Mouse (Mus musculus) frontal cortex, adult (tissue): ENCODE results near the gene Il1r1.
"Not testable (repeated sequence)": the region's sequence is repeated elsewhere in the genome, so short reads cannot be mapped to it uniquely, and the experiment has no call there.

Experiments used
- ATAC-seq: cut with Nextera tagmentation; 2 replicates; pipeline ENCODE4 v1.9.2; 2017; ENCODE audit warnings: mild to moderate bottlenecking, moderate library complexity, mixed read lengths; ENCODE audit not compliant: low TSS enrichment

The Il1r1 gene

DNA sequence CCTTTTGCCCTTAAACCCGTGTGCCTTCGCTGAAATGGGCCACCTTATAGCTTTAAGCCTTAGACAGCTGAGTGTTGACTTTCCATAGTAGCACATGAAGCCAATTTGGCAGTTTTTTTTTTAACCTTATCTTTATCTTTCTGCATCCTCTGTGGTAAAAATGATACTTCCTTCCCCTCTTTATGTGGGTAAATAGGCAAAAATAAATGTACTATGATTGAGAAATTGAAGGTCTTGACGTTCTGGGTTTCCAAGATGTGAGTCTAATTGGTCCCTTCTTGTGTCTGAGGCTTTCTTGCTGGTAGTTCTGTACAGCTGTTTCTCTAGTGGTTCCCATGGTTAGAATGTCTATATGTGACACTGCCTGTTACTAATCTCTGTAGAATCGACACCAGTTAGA lies 46.2 kb downstream of the Il1r1 start:
- ATAC-seq, result no peak

DNA sequence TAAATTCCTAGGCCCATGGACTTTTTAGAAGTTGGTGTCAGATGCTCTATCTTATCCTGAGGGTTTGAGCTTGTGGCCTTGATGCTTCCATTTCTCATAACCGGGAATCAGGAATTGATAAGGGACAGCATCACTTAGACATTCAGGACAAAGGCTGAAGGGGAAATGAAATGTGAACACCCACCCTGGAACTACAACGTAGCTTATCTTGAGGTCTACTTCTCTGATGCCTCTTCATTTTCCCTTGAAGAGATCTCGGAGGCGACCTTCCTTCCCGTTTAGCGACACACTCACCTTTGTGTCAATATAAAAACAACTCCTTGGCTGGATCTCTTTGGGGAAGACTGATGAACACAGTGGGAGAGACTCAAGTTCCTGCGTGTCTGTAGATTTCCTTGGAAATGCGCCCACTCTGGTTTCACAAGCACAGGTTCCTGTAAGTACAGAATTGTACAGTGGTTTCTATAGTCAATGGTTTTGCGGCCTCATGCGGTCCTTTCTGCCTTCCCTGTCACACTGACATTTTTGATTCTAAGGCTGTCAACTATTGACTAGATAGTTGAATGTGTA lies 46.7 kb downstream of the Il1r1 start:
- ATAC-seq, result no peak

DNA sequence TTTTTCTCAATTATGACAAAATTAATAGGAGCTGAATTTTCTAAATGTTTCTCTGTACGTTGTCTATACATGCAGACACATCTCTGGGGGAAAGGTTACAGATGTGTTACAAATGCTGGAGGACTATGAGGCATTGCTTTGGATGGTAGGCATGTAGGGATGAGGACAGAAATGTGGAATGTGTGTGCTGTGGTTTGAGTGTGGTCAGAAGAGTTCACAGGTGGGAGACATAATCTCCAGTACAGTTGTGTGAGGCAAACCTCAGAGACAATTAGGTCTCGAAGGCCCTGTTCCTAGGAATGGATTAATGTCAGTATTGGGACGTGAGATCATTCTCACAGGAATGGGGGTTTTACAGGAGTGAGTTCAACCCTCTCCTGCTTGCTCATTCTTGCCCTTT lies 47.3 kb downstream of the Il1r1 start:
- ATAC-seq, result no peak

DNA sequence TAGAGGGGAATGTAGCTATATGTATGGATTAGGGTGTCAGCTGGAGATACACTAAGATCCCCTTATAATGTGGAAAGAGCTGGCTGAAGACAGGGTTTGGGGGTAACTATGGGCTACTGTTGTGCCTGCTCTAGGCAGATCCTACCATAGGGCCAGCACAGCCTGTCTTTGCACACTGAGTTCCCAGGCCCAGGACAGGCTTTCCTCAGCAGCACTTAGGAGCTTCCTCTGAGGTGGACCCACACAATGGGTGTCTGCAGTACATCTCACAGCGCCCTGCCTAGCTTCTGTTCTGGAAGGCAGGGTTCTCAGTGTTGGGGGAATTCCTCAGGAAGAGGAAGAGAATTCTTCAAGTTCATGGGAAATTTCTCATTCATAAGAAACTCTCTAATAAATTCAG lies 48.6 kb downstream of the Il1r1 start:
- ATAC-seq, result no peak

DNA sequence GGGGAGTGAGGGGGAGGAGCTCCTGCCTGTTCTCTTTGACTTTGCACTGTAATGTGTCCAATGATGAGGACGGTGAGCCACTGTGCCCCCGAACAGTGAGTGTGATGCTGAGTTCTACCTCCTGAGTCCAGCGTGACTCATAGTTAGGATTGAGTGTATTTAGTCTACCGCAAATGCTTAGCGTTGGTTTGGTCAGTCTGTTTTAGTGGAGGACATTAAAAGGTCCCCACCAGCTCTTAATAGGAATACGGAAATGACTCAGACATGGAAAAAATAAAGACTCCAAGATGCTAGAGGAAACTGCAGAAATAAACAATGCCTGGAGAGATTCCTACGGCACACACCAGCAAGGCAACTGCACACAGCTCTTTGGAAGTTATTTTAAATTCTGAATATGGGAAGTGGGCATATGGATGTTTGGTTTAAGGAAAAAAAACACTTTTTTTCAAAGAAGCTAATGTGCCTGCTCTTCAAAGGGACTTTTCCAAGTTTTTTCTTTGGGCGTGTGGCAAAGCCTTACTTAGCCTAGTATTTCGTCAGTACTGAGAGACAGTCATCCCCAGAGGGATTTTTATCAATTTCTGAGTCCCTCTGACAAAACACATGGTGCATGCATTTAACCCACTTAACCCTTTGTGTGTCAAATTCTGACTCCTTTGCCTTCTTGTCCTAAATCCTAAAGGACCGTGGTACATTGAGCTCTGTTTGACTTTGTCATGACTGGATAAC lies 50.6 kb downstream of the Il1r1 start:
- peak; percentile 46 for ATAC-seq

DNA sequence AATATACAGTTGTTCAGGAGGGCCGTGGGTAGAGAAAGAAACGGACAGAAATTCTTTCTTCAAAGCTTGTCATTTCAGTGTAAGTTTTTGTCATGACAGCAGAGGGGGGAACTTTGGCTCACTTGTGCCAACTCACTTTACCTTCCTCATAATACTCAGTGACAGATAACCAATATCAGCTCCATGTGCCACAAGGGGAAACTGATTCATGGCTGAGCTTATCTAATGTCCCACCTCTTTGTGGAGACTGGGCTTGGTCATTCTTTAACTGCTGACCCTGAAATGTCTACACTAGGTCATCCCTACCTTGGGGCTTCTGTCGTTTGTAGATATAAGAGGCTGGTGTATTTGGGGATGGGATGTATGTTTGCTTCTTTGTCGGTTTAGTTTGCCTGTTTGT lies 53.1 kb downstream of the Il1r1 start:
- ATAC-seq, result no peak

DNA sequence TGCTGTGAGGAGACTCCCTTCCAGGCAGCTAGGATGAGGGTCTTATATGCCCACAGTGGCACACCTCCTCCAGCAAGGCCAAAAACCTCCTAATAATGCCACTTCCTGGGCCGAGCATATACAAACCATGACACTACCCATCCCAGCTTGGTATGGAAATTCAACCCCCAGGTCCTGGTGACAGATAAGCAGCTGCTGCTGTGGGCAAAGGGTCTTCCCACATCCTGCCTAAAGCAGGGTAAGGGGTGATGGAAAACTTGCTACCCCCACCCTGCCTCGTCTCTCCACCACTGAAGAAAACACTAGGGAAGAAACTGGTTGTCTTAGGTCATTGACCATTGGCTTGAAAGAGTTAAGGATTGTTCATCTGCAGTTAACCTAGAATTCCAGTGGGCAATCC lies 53.8 kb downstream of the Il1r1 start:
- no peak for ATAC-seq

DNA sequence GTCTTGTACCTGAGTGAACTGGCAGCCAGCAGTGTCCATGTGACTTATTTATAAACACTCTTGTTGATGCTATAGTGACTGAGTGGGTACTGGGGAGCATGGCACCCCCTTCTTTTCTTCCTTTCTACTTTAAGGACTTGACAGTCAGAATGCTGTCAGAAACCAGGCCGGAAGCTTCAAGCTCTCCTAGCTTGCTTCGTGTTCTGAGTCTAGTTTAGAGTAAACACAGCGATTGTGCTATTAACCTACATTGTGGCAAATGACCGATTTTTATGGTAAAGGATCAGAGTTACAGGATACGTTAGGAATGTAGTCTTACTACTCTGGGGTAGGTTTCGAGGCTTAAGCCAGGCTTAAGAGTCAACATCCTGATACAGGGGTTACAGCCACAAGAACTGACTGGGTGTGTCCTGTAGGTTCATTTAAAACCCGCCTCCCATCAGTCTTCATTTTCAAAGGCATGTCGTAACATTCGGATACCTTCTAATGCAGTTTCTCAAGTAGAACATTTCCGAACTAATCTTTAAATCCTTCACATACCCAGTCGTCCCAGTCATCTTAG lies 54.4 kb downstream of the Il1r1 start:
- ATAC-seq, result no peak

DNA sequence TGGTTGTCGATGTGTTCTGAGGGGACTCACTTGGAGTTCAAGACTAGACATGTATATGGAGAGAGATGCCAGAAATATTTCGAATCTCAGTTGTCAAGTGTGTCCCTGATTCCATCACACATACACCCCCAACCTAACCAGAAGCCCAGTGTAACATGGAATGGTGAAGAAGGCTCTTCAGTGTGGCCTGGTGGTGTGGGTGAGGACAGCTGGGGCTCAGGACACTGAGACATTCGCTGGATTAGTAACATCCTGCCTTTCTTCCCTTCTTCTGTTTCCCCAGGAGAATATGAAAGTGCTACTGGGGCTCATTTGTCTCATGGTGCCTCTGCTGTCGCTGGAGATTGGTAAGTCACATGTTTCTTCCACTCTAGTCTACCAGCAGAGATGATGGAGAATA lies 57.1 kb downstream of the Il1r1 start:
- ATAC-seq, result no peak

DNA sequence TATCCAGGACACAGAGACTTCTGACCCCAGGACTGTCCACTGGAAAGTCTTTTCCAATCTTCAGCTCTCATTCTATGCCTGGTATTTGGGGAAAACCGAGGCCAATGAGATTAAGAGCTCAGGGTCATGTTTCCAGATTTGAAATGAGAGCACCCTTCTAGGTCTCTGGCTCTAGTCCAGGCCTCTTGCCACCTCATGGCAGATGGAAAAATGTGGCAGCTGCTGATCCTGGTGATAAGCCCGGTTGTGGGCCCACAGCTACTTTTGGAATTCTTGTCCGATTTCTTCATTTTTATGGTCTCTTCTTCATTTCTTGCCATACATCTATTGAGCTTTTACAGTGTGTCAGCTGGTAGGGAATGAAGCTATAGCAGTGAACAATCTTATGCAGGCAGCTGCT lies 57.5 kb downstream of the Il1r1 start:
- ATAC-seq, result no peak; the same call in 1 of the 2 replicates

DNA sequence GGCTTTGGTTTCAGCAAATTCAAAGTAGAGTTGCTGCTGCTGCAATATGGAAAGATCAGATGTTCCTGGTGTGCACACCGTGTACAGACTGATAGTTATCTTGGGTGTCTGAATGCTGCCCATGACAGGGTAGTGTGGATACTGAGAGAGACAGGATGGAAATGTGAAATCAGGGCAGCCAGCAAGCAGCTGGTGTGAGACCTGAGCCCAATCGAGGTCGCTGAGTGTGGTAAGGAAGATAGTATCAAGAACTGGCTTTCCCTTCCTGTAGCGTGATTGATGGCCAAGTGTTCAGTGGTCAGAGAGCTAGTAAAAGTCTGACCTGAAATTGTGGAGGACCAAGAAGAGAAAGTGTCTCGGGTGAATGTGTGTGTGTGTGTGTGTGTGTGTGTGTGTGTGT lies 59.1 kb downstream of the Il1r1 start:
- no peak for ATAC-seq

DNA sequence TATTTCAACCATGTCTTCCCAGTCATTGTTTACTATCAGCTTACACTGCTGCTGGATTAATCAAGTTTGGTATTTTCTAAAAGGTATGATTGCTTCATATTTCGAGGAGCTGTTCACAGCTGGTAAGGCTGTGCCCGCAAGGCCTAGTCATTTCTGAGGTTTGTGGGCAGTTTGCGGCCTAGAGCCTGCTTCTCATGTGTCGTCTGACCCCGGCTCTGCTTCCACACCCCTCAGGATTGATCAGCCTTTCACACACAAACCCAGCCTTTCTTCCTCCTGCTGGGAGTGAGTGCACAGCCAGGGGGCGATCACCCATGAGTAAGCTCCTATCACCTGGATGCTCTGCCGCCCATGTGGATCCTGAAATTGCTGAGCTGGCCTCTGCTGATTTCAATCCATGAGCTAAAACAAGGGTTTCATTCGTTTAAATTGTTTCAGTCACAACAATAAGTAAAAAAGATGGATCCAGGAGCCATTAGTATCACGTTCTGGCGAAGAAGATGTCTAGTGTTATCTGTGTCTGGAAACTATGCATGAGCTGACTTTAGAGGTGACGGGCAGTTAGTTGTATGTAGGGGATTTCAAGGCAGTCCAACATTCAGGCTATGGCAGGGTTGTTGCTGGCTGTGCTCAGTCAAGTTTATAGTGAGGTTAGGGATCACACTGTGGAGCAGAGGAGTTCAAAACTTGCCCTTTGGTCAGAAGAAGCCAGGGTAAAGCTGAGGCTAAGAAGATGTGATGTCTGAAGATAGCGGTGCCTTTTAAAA lies 65.8 kb downstream of the Il1r1 start:
- ATAC-seq, result no peak

DNA sequence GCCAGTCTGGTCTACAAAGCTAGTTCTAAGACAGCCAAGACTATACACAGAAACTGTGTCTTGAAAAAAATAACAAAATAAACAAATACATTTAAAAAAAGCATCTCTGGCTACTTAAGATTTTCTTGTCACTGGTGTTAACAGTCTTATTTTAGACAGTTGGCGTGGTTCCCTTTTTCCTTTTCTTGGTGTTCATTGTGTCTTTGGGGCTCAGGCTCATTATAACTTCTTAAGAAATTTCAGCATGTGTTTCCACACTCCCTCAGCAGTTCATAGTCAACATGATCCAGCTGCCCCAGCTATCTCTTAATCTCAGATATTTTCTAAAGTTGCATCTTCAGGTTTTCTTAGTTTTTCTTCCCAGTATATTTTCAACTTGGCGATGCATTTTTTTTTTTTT lies 67.4 kb downstream of the Il1r1 start:
- ATAC-seq, result no peak

DNA sequence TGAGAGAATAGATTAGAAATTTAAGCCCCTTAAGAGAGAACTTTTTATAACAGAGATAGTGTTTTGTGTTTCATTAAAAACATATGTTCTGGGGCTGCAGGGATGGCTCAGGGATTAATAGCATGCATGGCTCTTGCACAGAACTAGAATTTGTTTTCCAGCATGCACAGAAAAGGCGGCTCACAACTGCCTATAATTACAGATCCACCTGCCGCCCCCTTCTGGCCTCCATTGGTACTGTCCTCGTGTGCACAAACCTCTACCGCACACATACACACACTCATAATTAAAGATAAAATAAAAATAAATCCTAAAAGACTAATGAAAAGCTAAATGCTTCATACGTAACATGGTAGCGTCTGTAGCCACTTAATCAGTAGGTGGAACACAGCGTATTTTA lies 69.0 kb downstream of the Il1r1 start:
- no peak for ATAC-seq

DNA sequence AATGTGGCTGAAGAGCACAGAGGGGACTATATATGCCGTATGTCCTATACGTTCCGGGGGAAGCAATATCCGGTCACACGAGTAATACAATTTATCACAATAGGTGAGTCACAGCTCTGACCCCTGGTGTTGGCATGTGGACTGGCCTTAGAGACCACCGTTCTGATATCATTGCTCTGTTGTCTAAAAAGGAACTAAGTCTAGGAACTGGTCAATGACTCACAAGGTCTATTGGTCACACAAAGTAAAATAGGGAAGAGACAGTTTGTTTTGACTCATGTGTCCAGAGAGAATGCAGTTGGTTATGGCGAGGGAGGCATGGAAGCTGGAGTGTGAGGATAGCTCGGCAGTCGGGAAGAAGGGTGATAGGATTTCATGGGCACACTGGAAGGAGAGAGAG lies 69.9 kb downstream of the Il1r1 start:
- ATAC-seq, result no peak

DNA sequence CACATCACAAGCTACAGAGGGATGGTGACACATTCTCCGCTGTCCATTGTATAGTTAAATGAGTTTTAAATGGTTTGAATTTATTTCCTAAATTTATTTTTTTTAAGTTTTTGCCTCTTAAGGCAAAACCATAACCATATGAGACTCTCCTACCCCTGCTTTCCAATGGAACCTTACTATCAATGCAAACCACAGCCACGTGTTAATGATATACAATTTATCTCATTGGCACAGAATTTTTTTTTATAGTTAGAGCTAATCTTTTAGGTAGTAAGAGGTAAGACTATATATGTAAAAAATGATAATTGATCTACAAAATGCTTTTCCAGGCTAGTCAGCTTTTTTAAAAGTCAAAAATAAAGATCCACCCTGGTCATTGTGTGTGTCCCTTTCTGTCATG lies 73.2 kb downstream of the Il1r1 start:
- no peak for ATAC-seq

DNA sequence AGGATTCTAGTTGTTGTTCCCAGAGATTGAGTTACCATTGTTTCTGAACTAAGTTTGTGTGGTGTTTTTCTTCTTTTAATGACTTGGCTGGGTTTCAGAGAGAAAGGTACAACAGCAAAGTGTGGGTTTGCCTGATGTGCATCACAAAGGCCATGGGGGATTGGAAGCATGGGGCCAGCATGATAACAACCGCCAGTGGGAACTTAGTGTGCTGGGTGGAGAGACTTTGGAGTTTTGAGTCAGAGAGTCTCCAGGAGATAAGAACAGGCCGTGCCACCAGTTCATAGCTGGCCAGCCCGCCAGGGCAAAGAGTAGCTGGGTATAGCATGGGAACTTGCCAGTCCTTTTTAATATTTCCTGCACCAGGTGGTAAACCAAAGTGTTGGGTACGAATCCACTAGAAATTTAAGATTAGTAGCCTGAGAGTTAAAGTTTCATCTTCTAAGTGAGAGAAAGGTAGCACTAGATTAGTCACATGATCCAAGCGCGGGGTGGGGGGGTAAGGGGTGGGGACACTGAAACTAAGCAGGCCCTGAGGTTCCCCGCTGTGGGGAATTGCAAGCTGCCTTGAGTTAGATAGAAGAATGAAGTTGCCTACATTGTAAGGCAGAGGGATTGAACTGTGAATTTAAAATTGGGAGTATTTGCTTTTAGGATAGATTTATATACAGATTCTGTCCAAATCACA lies 78.4 kb downstream of the Il1r1 start:
- ATAC-seq, result no peak

DNA sequence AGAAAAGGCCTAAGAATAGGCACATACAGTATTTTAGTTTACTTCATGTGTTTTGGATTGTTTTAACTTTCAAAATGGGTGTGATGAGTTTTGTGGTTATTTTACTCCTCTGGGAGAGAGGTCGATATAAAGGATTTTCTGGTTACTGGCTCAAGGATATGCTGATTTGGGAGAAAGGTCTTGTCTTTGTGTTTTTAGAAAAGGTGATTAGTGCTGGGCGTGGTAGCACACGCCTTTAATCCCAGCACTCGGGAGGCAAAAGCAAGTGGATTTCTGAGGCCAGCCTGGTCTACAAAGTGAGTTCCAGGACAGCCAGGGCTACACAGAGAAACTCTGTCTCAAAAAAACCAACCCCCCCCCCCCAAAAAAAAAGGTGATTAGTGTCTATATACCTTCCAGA lies 79.4 kb downstream of the Il1r1 start:
- not testable (repeated sequence) for ATAC-seq

DNA sequence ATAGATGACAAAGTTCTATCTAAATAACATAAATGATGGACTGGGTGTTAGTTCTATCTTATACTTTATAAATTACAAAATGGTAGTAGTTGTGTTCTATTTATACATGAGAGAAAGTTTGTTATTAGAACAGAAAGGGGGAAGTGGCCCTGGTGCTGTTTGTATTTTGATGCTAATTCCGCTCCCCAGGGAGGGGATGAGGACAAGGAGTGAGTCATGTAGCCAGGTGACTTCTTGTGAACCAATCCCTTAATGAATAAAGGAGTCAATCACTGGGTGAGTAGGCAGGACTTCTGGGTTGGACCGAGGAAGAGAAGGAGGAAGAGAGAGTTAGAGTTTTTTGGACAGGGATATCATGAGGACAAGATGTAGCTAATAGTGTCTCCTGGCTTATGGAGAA lies 81.2 kb downstream of the Il1r1 start:
- ATAC-seq, result no peak

DNA sequence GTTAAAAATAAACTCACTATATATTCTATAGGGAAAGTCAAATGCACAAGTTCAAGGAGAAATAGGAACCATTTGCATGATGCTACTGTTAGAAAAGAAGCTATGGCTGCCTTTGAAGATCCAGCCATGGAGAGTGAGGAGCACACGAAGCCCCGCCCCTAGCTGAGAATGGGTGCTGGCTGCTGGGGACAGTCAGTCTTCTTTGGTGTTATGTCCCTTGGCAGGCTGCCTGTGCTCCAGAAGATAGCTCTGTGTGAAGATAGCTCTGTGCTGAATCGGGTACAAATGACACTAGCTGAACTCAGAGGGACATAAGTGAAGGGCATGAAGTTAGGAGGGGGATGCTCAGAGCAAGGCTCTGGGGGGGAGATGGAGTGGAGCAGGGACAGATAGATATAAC lies 86.2 kb downstream of the Il1r1 start:
- no peak for ATAC-seq

DNA sequence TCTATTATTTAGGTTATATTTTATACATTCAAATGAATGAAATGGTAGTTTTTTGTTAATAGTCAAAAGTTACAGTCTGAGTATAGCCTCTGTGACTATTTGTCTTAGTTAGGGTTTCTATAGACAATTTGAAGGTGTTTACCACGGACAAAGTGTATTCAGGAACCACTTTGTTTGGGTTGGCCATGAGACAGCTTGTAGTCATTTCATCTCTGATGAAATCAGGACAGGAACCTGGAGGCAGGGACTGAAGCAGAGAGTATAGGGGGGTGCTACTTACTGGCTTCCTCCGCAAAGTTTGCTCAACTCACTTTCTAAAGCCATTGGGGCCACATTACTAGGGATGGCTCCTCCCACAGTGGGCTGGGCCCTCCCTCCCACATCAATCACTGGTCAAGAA lies 86.7 kb downstream of the Il1r1 start:
- no peak for ATAC-seq

DNA sequence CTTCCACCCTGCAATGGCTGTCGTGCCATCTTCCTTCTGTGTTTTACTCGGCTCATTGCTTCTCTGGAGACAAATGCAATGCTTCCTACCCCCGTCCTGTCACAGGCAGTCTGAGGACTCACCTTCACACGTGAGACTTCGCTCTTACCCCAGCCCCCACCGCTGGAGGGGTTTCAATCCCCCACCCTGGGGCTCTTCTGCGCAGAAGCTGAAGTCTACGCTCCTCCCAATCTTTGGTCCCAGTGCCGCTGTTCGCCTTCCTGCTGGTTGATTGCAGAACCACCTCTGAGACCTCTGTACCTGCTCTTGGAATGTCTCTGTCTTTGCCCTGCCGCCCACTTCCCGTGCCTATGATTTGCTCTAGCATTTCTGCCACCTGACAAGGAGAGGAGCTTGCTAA lies 89.1 kb downstream of the Il1r1 start:
- no peak for ATAC-seq
